37 mouse cellular contexts compared by ENCODE assay signal in genomic region chr8:122596031-122596430, GRCm38 (mm10). TPM values are rescaled to one million over a fixed set of nuclear protein-coding genes. Genes with fewer than 3 reads are reported as not detected.
DNase-seq lines count a peak whose midpoint lies in the region; ATAC-seq and TF ChIP-seq lines count a peak whose summit lies in the region.
"Had no signal": no experiment of that assay in that cellular context is flagged by ENCODE, and none has a peak within 500 bp of the region (broad histone marks: within the 10 kb centered on the region; RNA-seq: fewer than 3 reads in every experiment).

No protein-coding gene starts in this region.

- H3K9ac ChIP-seq in liver, postnatal 0 days (replicated peaks) = no peak overlapping the region
- no peak overlapping the region for H3K9ac ChIP-seq in liver, embryonic 11.5 days (ENCODE audit: low read depth, low read length)
- H3K9ac ChIP-seq: embryonic facial prominence, embryonic 15.5 days; forebrain, embryonic 12.5 days; heart, embryonic 15.5 days; hindbrain, embryonic 15.5 days; kidney, embryonic 15.5 days; liver, embryonic 15.5 days; lung, embryonic 15.5 days; midbrain, embryonic 12.5 days; neural tube, embryonic 13.5 days had no signal

- ATAC-seq in liver, postnatal 0 days = no peak
- ATAC-seq in liver, embryonic 11.5 days (replicated peaks; ENCODE audit: low FRiP score) = no peak
- ATAC-seq in granulocyte monocyte progenitor cell, adult 5-6 weeks (replicated peaks; ENCODE audit: poor library complexity, severe bottlenecking) = peak; percentile 47
- ATAC-seq: CD4-positive, CD25-positive, alpha-beta regulatory T cell, adult 4 months; inflammation-experienced regulatory T-cells, adult 6 months had no signal

- no peak overlapping the region; the same call in 1 of the 2 replicates for H3K4me2 ChIP-seq in liver, postnatal 0 days (ENCODE audit: low read depth, low read length)
- no peak overlapping the region for H3K4me2 ChIP-seq in liver, embryonic 11.5 days
- H3K4me2 ChIP-seq: embryonic facial prominence, embryonic 15.5 days; forebrain, embryonic 12.5 days; heart, embryonic 15.5 days; hindbrain, embryonic 15.5 days; kidney, embryonic 15.5 days; liver, embryonic 15.5 days; lung, embryonic 15.5 days; midbrain, embryonic 12.5 days; neural tube, embryonic 13.5 days had no signal

- WGBS in liver, postnatal 0 days (ENCODE audit: insufficient replicate concordance) = 32% methylated on average over 4 of the region's 4 CpGs
- 50% methylated on average over 4 of the region's 4 CpGs for WGBS in liver, embryonic 11.5 days

- H3K9me3 ChIP-seq in liver, postnatal 0 days (ENCODE audit: low read length) = no peaks in the 10 kb centered on the region
- no peaks in the 10 kb centered on the region for H3K9me3 ChIP-seq in liver, embryonic 11.5 days (ENCODE audit: control insufficient read depth, low read length)
- H3K9me3 ChIP-seq: embryonic facial prominence, embryonic 10.5 days; embryonic facial prominence, embryonic 15.5 days; forebrain, embryonic 12.5 days; heart, embryonic 15.5 days; hindbrain, embryonic 15.5 days; kidney, embryonic 15.5 days; liver, embryonic 15.5 days; lung, embryonic 15.5 days; megakaryocyte, embryonic 14.5 days; midbrain, embryonic 12.5 days; neural tube, embryonic 13.5 days had no signal

- TF ChIP-seq CTCF in liver, postnatal 0 days (IDR thresholded peaks at IDR 0.05; ENCODE audit: low read depth) = no peak

- DNase-seq in liver, postnatal 0 days = no peak
- no peak for DNase-seq in liver, embryonic 11.5 days (ENCODE audit: low spot score)
- DNase-seq in thymus, postnatal 0 days (ENCODE audit: low spot score) = peak; percentile 57
- DNase-seq in thymus, postnatal 4 days = peak; percentile 49
- DNase-seq in layer of hippocampus, postnatal 36 days = no peak
- no peak for DNase-seq in cerebellum, postnatal 36 days
- DNase-seq: adrenal gland, postnatal 25 days; cerebellum, adult 18-20 months; cerebellum, postnatal 10 days; gastrocnemius, postnatal 10 days; kidney, adult 18-20 months; kidney, postnatal 25 days; left cerebral cortex, postnatal 4 days; liver; retina, postnatal 1 day; right cerebral cortex, postnatal 14 days had no signal

- H3K4me1 ChIP-seq in liver, postnatal 0 days (ENCODE audit: insufficient read depth) = no peaks in the 10 kb centered on the region; the same call in 1 of the 2 replicates
- H3K4me1 ChIP-seq in liver, embryonic 11.5 days (replicated peaks; ENCODE audit: control insufficient read depth, insufficient read depth, low read length) = peaks cover 15% of the 10 kb centered on the region
- H3K4me1 ChIP-seq: embryonic facial prominence, embryonic 15.5 days; forebrain, embryonic 12.5 days; heart, embryonic 15.5 days; lung, embryonic 15.5 days; midbrain, embryonic 12.5 days had no signal

- no peaks in the 10 kb centered on the region for H3K27me3 ChIP-seq in liver, postnatal 0 days (ENCODE audit: insufficient read depth, low read length)
- H3K27me3 ChIP-seq in liver, embryonic 11.5 days (replicated peaks; ENCODE audit: control insufficient read depth, insufficient read depth, low read length) = no peaks in the 10 kb centered on the region
- H3K27me3 ChIP-seq: embryonic facial prominence, embryonic 15.5 days; forebrain, embryonic 12.5 days; heart, embryonic 15.5 days; hindbrain, embryonic 15.5 days; kidney, embryonic 15.5 days; liver, embryonic 15.5 days; lung, embryonic 15.5 days; midbrain, embryonic 12.5 days; neural tube, embryonic 13.5 days had no signal

- no peak for TF ChIP-seq EP300 in liver, postnatal 0 days (IDR thresholded peaks at IDR 0.05; ENCODE audit: low read depth)

- H3K4me3 ChIP-seq in liver, postnatal 0 days (ENCODE audit: low read depth, low read length) = no peak overlapping the region
- no peak overlapping the region for H3K4me3 ChIP-seq in liver, embryonic 11.5 days (ENCODE audit: low read depth, low read length)
- H3K4me3 ChIP-seq: embryonic facial prominence, embryonic 10.5 days; embryonic facial prominence, embryonic 15.5 days; forebrain, embryonic 12.5 days; heart, embryonic 15.5 days; hindbrain, embryonic 15.5 days; kidney, embryonic 15.5 days; liver, embryonic 15.5 days; lung, embryonic 15.5 days; megakaryocyte, embryonic 14.5 days; midbrain, embryonic 12.5 days; myocyte; neural tube, embryonic 13.5 days had no signal

- peaks cover 26% of the 10 kb centered on the region for H3K36me3 ChIP-seq in liver, postnatal 0 days (replicated peaks; ENCODE audit: insufficient read depth, low read length)
- H3K36me3 ChIP-seq in liver, embryonic 11.5 days (ENCODE audit: control insufficient read depth, insufficient read depth, low read length) = no peaks in the 10 kb centered on the region
- H3K36me3 ChIP-seq: embryonic facial prominence, embryonic 10.5 days; embryonic facial prominence, embryonic 15.5 days; forebrain, embryonic 12.5 days; heart, embryonic 15.5 days; hindbrain, embryonic 15.5 days; neural tube, embryonic 13.5 days had no signal

- H3K27ac ChIP-seq in liver, postnatal 0 days (ENCODE audit: low read depth) = peak overlapping the region; percentile 66
- H3K27ac ChIP-seq in liver, embryonic 11.5 days (ENCODE audit: low read depth, low read length) = no peak overlapping the region
- H3K27ac ChIP-seq: embryonic facial prominence, embryonic 10.5 days; embryonic facial prominence, embryonic 15.5 days; forebrain, embryonic 12.5 days; heart, embryonic 15.5 days; hindbrain, embryonic 15.5 days; kidney, embryonic 15.5 days; lung, embryonic 15.5 days; midbrain, embryonic 12.5 days; neural tube, embryonic 13.5 days; stomach, postnatal 0 days had no signal

RNA-seq across cellular contexts. Expression of gene Galns, which starts 15.2 kb away (rescaled TPM):
- polyA plus RNA-seq in liver, postnatal 0 days (2015; fragmentation: Nextera tagmentation; extraction: Ambion mirVana) = 6.8 and 6.9 TPM in 2 replicates
- 6.5 and 6.6 TPM in 2 replicates for polyA plus RNA-seq in liver, embryonic 11.5 days (2014; fragmentation: Nextera tagmentation; extraction: Ambion mirVana)
- 39.0 and 46.3 TPM in 2 replicates for total RNA-seq in granulocyte monocyte progenitor cell, adult 5-6 weeks (2014; fragmentation: Nextera tagmentation)
- 36.1 and 46.6 TPM in 2 replicates for total RNA-seq in granulocyte monocyte progenitor cell, adult 5-6 weeks (2017)
- polyA plus RNA-seq in thymus, postnatal 0 days (2015; fragmentation: Nextera tagmentation; extraction: Ambion mirVana) = 10.5 and 11.7 TPM in 2 replicates
- total RNA-seq in layer of hippocampus, postnatal 36 days (2021) = 10 to 100 TPM in 1 of 2 experiments, 1 to 10 TPM in 1; 9.5 to 11.4 TPM

RNA-seq across cellular contexts. Expression of gene Trappc2l, which starts 15.4 kb away (rescaled TPM):
- polyA plus RNA-seq in liver, postnatal 0 days (2015; fragmentation: Nextera tagmentation; extraction: Ambion mirVana) = 29.3 and 30.7 TPM in 2 replicates
- polyA plus RNA-seq in liver, embryonic 11.5 days (2014; fragmentation: Nextera tagmentation; extraction: Ambion mirVana) = 40.3 and 44.6 TPM in 2 replicates
- 41.0 and 55.7 TPM in 2 replicates for total RNA-seq in granulocyte monocyte progenitor cell, adult 5-6 weeks (2014; fragmentation: Nextera tagmentation)
- total RNA-seq in granulocyte monocyte progenitor cell, adult 5-6 weeks (2017) = 16.1 and 21.7 TPM in 2 replicates
- polyA plus RNA-seq in thymus, postnatal 0 days (2015; fragmentation: Nextera tagmentation; extraction: Ambion mirVana) = 52.9 and 56.9 TPM in 2 replicates
- total RNA-seq in layer of hippocampus, postnatal 36 days (2021) = 10 to 100 TPM; 79.1 to 87.3 TPM

RNA-seq across cellular contexts. Expression of gene Aprt, which starts 19.3 kb away (rescaled TPM):
- 223 and 249 TPM in 2 replicates for polyA plus RNA-seq in liver, postnatal 0 days (2015; fragmentation: Nextera tagmentation; extraction: Ambion mirVana)
- polyA plus RNA-seq in liver, embryonic 11.5 days (2014; fragmentation: Nextera tagmentation; extraction: Ambion mirVana) = 400 and 425 TPM in 2 replicates
- 276 and 290 TPM in 2 replicates for total RNA-seq in granulocyte monocyte progenitor cell, adult 5-6 weeks (2014; fragmentation: Nextera tagmentation)
- 139 and 228 TPM in 2 replicates for total RNA-seq in granulocyte monocyte progenitor cell, adult 5-6 weeks (2017)
- 173 and 174 TPM in 2 replicates for polyA plus RNA-seq in thymus, postnatal 0 days (2015; fragmentation: Nextera tagmentation; extraction: Ambion mirVana)
- 10 to 100 TPM; 61.5 to 65.4 TPM for total RNA-seq in layer of hippocampus, postnatal 36 days (2021)

RNA-seq across cellular contexts. Expression of gene Pabpn1l, which starts 26.5 kb away (rescaled TPM):
- polyA plus RNA-seq in liver, postnatal 0 days (2015; fragmentation: Nextera tagmentation; extraction: Ambion mirVana) = not detected in 2 replicates
- not detected in 2 replicates for polyA plus RNA-seq in liver, embryonic 11.5 days (2014; fragmentation: Nextera tagmentation; extraction: Ambion mirVana)
- not detected in 2 replicates for total RNA-seq in granulocyte monocyte progenitor cell, adult 5-6 weeks (2014; fragmentation: Nextera tagmentation)
- total RNA-seq in granulocyte monocyte progenitor cell, adult 5-6 weeks (2017) = not detected in 2 replicates
- polyA plus RNA-seq in thymus, postnatal 0 days (2015; fragmentation: Nextera tagmentation; extraction: Ambion mirVana) = 0.36 and 0.43 TPM in 2 replicates
- under 1 TPM in 1 of 2 experiments, not detected in 1; 0.35 TPM for total RNA-seq in layer of hippocampus, postnatal 36 days (2021)
- total RNA-seq: adrenal gland, adult 18-20 months; adrenal gland, postnatal 25 days; gastrocnemius, postnatal 10 days; hematopoietic stem cell, adult 5-6 weeks; layer of hippocampus, adult 18-20 months; left cerebral cortex, postnatal 4 days; midbrain, postnatal 0 days had no signal
- polyA plus RNA-seq: CD4-positive, CD25-positive, alpha-beta regulatory T cell, adult 4 months; embryonic facial prominence, embryonic 10.5 days; forebrain, embryonic 12.5 days; gonadal fat pad, adult 2 months; heart, embryonic 15.5 days; hindbrain, embryonic 15.5 days; inflammation-experienced regulatory T-cells, adult 6 months; liver, embryonic 15.5 days; lung, embryonic 15.5 days; midbrain, embryonic 12.5 days; midbrain, postnatal 0 days; neural tube, embryonic 13.5 days had no signal

RNA-seq across cellular contexts. Expression of gene Cdt1, which starts 28.2 kb away (rescaled TPM):
- polyA plus RNA-seq in liver, postnatal 0 days (2015; fragmentation: Nextera tagmentation; extraction: Ambion mirVana) = 19.8 and 23.7 TPM in 2 replicates
- polyA plus RNA-seq in liver, embryonic 11.5 days (2014; fragmentation: Nextera tagmentation; extraction: Ambion mirVana) = 93.2 and 98.2 TPM in 2 replicates
- total RNA-seq in granulocyte monocyte progenitor cell, adult 5-6 weeks (2014; fragmentation: Nextera tagmentation) = 76.0 and 153 TPM in 2 replicates
- 38.6 and 38.8 TPM in 2 replicates for total RNA-seq in granulocyte monocyte progenitor cell, adult 5-6 weeks (2017)
- 50.6 and 51.1 TPM in 2 replicates for polyA plus RNA-seq in thymus, postnatal 0 days (2015; fragmentation: Nextera tagmentation; extraction: Ambion mirVana)
- 1 to 10 TPM; 1.4 to 1.9 TPM for total RNA-seq in layer of hippocampus, postnatal 36 days (2021)

Comparison
In these comparisons a context has a peak if more than half of its experiments do, and no peak if none do; other contexts are left out.
1. DNase-seq: peak in thymus, postnatal 0 days (single experiment) and thymus, postnatal 4 days (single experiment); none in liver, postnatal 0 days (single experiment), liver, embryonic 11.5 days (single experiment), layer of hippocampus, postnatal 36 days (0 of 2) and cerebellum, postnatal 36 days (0 of 2).